Mouse (Mus musculus) C2C12 (cell line): ENCODE data around the gene E030018B13Rik. TPM values are rescaled to one million over a fixed set of nuclear protein-coding genes. Genes with fewer than 3 reads are reported as not detected.

Experiments used
- H3K27me3 ChIP-seq: one replicate; pipeline ENCODE4 v1.6.1; 2011; ENCODE audit not compliant: control insufficient read depth, insufficient read depth, insufficient read length
- H3K36me3 ChIP-seq: one replicate; pipeline ENCODE4 v1.6.1; 2011; ENCODE audit not compliant: control insufficient read depth, insufficient read depth
- H3K4me3 ChIP-seq: one replicate; pipeline ENCODE4 v1.5.1; 2011; ENCODE audit warnings: mild to moderate bottlenecking, control low read depth; ENCODE audit not compliant: poor library complexity, insufficient read depth, severe bottlenecking
- H3K79me2 ChIP-seq: one replicate; pipeline ENCODE4 v1.6.1; 2011; ENCODE audit not compliant: control insufficient read depth, insufficient read depth
- H3K79me3 ChIP-seq: one replicate; pipeline ENCODE4 v1.6.1; 2011; ENCODE audit warnings: low read depth, control low read depth
- H3ac ChIP-seq: one replicate; pipeline ENCODE3; 2011; ENCODE audit warnings: low read depth; ENCODE audit not compliant: control insufficient read depth, insufficient read length
- CEBPB ChIP-seq: IDR thresholded peaks from one replicate; pipeline ENCODE4 v1.6.1; 2011; ENCODE audit warnings: low read depth, mild to moderate bottlenecking, control low read depth, moderate library complexity
- CTCF ChIP-seq: IDR thresholded peaks from one replicate; pipeline ENCODE4 v1.5.1; 2011; ENCODE audit not compliant: control insufficient read depth, insufficient read depth, insufficient read length
- FOSL1 ChIP-seq: IDR thresholded peaks from one replicate; pipeline ENCODE4 v1.8.0; 2011; ENCODE audit warnings: mild to moderate bottlenecking, low read length; ENCODE audit not compliant: poor library complexity, insufficient read depth, severe bottlenecking
- MAX ChIP-seq: IDR thresholded peaks from one replicate; pipeline ENCODE4 v1.6.1; 2011; ENCODE audit warnings: mild to moderate bottlenecking, control low read depth
- MYOD1 ChIP-seq: IDR thresholded peaks from one replicate; pipeline ENCODE4 v1.6.1; 2011; ENCODE audit warnings: low read depth; ENCODE audit not compliant: control insufficient read depth, insufficient read length
- MYOG ChIP-seq: IDR thresholded peaks from one replicate; pipeline ENCODE4 v1.6.1; 2011; ENCODE audit not compliant: control insufficient read depth, insufficient read length; ENCODE audit errors: extremely low read depth
- USF1 ChIP-seq: IDR thresholded peaks from one replicate; pipeline ENCODE4 v1.6.1; 2011; ENCODE audit warnings: low read depth, mild to moderate bottlenecking, control low read depth, moderate library complexity
- polyA plus RNA-seq: library from polyadenylated mRNA; unstranded; fragments of >200 nt; fragmentation: generic; extraction: Trizol; gene quantifications from one replicate; pipeline ENCODE4 v1.2.1, GENCODE M21; 2012; ENCODE audit warnings: missing spikeins

Gene E030018B13Rik
- polyA plus RNA-seq, 1 experiment, result 0.06 TPM

- Histone ChIP-seq H3ac (peak overlapping the region; percentile 45), H3K79me3 (peaks cover 85% of the 10 kb centered on the region), H3K4me3 (peak overlapping the region; percentile 11), H3K79me2 (peaks cover 96% of the 10 kb centered on the region), H3K36me3 (no peaks in the 10 kb centered on the region), H3K27me3 (no peaks in the 10 kb centered on the region)
- TF ChIP-seq CEBPB (peak; percentile 0), MYOD1 (peak; percentile 65), MYOG (no peak)
Observed at GRCm38 (mm10) chr7:63924747-63925412, 8.2 kb downstream of the E030018B13Rik start.

- H3K4me3 ChIP-seq, result peak overlapping the region; percentile 7
- H3ac ChIP-seq, result peak overlapping the region; percentile 52
- H3K79me2 ChIP-seq, result peaks cover 96% of the 10 kb centered on the region
- H3K79me3 ChIP-seq, result peaks cover 85% of the 10 kb centered on the region
- no peaks in the 10 kb centered on the region for H3K36me3 ChIP-seq
- TF ChIP-seq CTCF, result no peak
- no peak for TF ChIP-seq MAX
- TF ChIP-seq MYOG, result no peak
- TF ChIP-seq USF1, result no peak
- TF ChIP-seq FOSL1, result no peak
- TF ChIP-seq CEBPB, result no peak
- TF ChIP-seq MYOD1, result no peak
- H3K27me3 ChIP-seq, result no peaks in the 10 kb centered on the region
Observed at GRCm38 (mm10) chr7:63925413-63926360, 9.0 kb downstream of the E030018B13Rik start.

- Histone ChIP-seq H3K36me3 (no peaks in the 10 kb centered on the region), H3ac (no peak overlapping the region), H3K79me2 (peaks cover 96% of the 10 kb centered on the region), H3K27me3 (no peaks in the 10 kb centered on the region), H3K4me3 (no peak overlapping the region), H3K79me3 (peaks cover 84% of the 10 kb centered on the region)
- TF ChIP-seq MYOG, result no peak
Observed at GRCm38 (mm10) chr7:63926492-63926891, 9.8 kb downstream of the E030018B13Rik start.

GRCm38 (mm10) chr7:63927121-63927520 is 10.5 kb downstream of the E030018B13Rik start:
- Histone ChIP-seq H3K79me2 (peaks cover 96% of the 10 kb centered on the region), H3K27me3 (no peaks in the 10 kb centered on the region), H3K79me3 (peaks cover 83% of the 10 kb centered on the region), H3K36me3 (no peaks in the 10 kb centered on the region), H3ac (no peak overlapping the region), H3K4me3 (no peak overlapping the region)
- TF ChIP-seq MYOG (no peak), CTCF (no peak), FOSL1 (no peak), MAX (no peak), MYOD1 (no peak), USF1 (no peak), CEBPB (no peak)

- no peak overlapping the region for H3K4me3 ChIP-seq
- H3K36me3 ChIP-seq, result no peaks in the 10 kb centered on the region
- H3K79me2 ChIP-seq, result peaks cover 96% of the 10 kb centered on the region
- H3ac ChIP-seq, result no peak overlapping the region
- no peak for TF ChIP-seq USF1
- TF ChIP-seq CTCF, result no peak
- no peak for TF ChIP-seq MYOG
- TF ChIP-seq CEBPB, result no peak
- no peak for TF ChIP-seq FOSL1
- TF ChIP-seq MYOD1, result no peak
- TF ChIP-seq MAX, result no peak
- H3K79me3 ChIP-seq, result peaks cover 83% of the 10 kb centered on the region
- no peaks in the 10 kb centered on the region for H3K27me3 ChIP-seq
Observed at GRCm38 (mm10) chr7:63929080-63929479, 12.4 kb downstream of the E030018B13Rik start.

GRCm38 (mm10) chr7:63930132-63930531 is 13.5 kb downstream of the E030018B13Rik start:
- Histone ChIP-seq H3K79me2 (peaks cover 98% of the 10 kb centered on the region), H3K79me3 (peaks cover 85% of the 10 kb centered on the region), H3K36me3 (no peaks in the 10 kb centered on the region), H3ac (no peak overlapping the region), H3K27me3 (no peaks in the 10 kb centered on the region), H3K4me3 (no peak overlapping the region)
- no peak for TF ChIP-seq FOSL1
- TF ChIP-seq USF1, result no peak
- no peak for TF ChIP-seq MYOG
- no peak for TF ChIP-seq MYOD1
- no peak for TF ChIP-seq CEBPB
